ENCODE assay signal across 20 mouse cellular contexts in the genomic region with DNA sequence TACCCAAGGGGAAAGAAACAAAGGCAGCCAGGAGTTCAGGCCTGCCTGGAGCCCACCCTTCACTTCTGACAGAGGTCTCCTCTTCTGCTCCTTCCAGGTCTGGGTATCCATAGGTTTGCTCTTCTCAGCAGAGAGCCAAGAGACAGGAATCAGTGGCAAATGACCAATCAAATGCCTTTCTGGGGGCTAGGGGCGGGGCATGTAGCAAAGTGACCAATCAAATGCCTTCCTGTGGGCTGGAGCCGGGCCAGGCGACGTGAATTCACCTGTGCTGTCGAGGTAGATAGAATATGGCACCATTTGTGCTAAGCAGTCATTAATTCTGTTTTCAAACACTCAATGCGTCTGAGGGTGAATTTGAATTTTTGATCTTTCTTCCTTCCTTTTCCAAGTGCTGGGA. TPM values are rescaled to one million over a fixed set of nuclear protein-coding genes. Genes with fewer than 3 reads are reported as not detected.
A peak's percentile ranks its signal among the peaks of the same experiment; 100 is the strongest.
DNase-seq lines count a peak whose midpoint lies in the region; ATAC-seq and TF ChIP-seq lines count a peak whose summit lies in the region.
"Had no signal": no experiment of that assay in that cellular context is flagged by ENCODE, and none has a peak within 500 bp of the region (broad histone marks: within the 10 kb centered on the region; RNA-seq: fewer than 3 reads in every experiment).

No protein-coding gene starts in this region.

- no peak for DNase-seq in heart, adult 9 months (ENCODE audit: low spot score in 2 of 2)
- peak; percentile 68 to 70 for DNase-seq in B cell, adult 2 months
- peak; percentile 77 for DNase-seq in ES-E14 (ENCODE audit: low read depth, low spot score)
- DNase-seq in natural killer cell, adult 2 months (ENCODE audit: low spot score in 2 of 2), result peak; percentile 41 to 62
- DNase-seq in testis, postnatal 10 days (ENCODE audit: low spot score), result no peak
- no peak for DNase-seq in layer of hippocampus, adult 8-10 months (ENCODE audit: low spot score in 2 of 2)
- DNase-seq in testis, postnatal 14 days (ENCODE audit: low spot score), result no peak
- DNase-seq: cerebellum, adult 2 months; forebrain, postnatal 0 days; gastrocnemius, postnatal 25 days; kidney, adult 18-20 months; lung, postnatal 10 days; right cerebral cortex, postnatal 25 days had no signal

- no peaks in the 10 kb centered on the region for H3K36me3 ChIP-seq in heart, embryonic 16.5 days (ENCODE audit: control insufficient read depth, insufficient read depth)
- no peaks in the 10 kb centered on the region for H3K36me3 ChIP-seq in ES-E14 (ENCODE audit: control insufficient read depth, insufficient read depth, low read length, poor library complexity, severe bottlenecking)
- H3K36me3 ChIP-seq: hindbrain, embryonic 13.5 days; midbrain, embryonic 10.5 days had no signal

- 0 out of 2 replicates have a peak, but pooled peaks cover 2% of the 10 kb centered on the region for H3K27me3 ChIP-seq in heart, embryonic 16.5 days (ENCODE audit: control insufficient read depth, insufficient read depth, low read length)

- H3K4me2 ChIP-seq in heart, embryonic 16.5 days (ENCODE audit: low read depth, low read length), result no peak overlapping the region
- H3K4me2 ChIP-seq: hindbrain, embryonic 13.5 days had no signal

- no peak for ATAC-seq in heart, embryonic 16.5 days (replicated peaks; ENCODE audit: extremely low read depth, insufficient read depth, low FRiP score)
- ATAC-seq: forebrain, postnatal 0 days had no signal

- no peak overlapping the region for H3K9ac ChIP-seq in heart, embryonic 16.5 days (ENCODE audit: low read length)
- H3K9ac ChIP-seq in ES-E14 (ENCODE audit: insufficient read depth, low read depth, low read length, poor library complexity, severe bottlenecking), result no peak overlapping the region; the same call in 1 of the 2 replicates
- H3K9ac ChIP-seq: forebrain, postnatal 0 days; hindbrain, embryonic 13.5 days had no signal

- no peak overlapping the region for H3K4me3 ChIP-seq in heart, embryonic 16.5 days (ENCODE audit: low read length)
- H3K4me3 ChIP-seq in ES-E14 (ENCODE audit: insufficient read depth in 1 of 2, low read depth in 1 of 2, low read length in 2 of 2, poor library complexity in 1 of 2, severe bottlenecking in 1 of 2), result peak overlapping the region in 1 of 2 experiments; percentile 17; a peak in 1 of 4 replicates
- H3K4me3 ChIP-seq: hindbrain, embryonic 13.5 days; layer of hippocampus, adult 2 months; midbrain, embryonic 10.5 days; myocyte had no signal

- 58% methylated on average over 6 of the region's 6 CpGs for WGBS in heart, embryonic 16.5 days

- no peaks in the 10 kb centered on the region for H3K9me3 ChIP-seq in heart, embryonic 16.5 days (replicated peaks; ENCODE audit: control insufficient read depth, low read length)
- no peaks in the 10 kb centered on the region for H3K9me3 ChIP-seq in ES-E14 (ENCODE audit: control insufficient read depth, insufficient read depth, low read depth, low read length)
- H3K9me3 ChIP-seq: hindbrain, embryonic 13.5 days; midbrain, embryonic 10.5 days had no signal

- peaks cover 25% of the 10 kb centered on the region for H3K4me1 ChIP-seq in heart, embryonic 16.5 days (ENCODE audit: control insufficient read depth, insufficient read depth, low read length)
- peaks cover 7 to 24% of the 10 kb centered on the region in 2 experiments; a peak in 3 of 4 replicates for H3K4me1 ChIP-seq in ES-E14 (ENCODE audit: control insufficient read depth in 2 of 2, insufficient read depth in 2 of 2, low read length in 2 of 2, poor library complexity in 1 of 2)

- in situ Hi-C loops in ES-E14 (cut with MboI; ENCODE audit: low sequenced_read_pairs in 2 of 2, unreplicated experiment in 2 of 2), result no loop called here

- H3K27ac ChIP-seq in heart, embryonic 16.5 days (ENCODE audit: low read length), result peak overlapping the region; percentile 44; the same call in 1 of the 2 replicates
- no peak overlapping the region for H3K27ac ChIP-seq in ES-E14 (ENCODE audit: insufficient read depth, low read depth, low read length, poor library complexity, severe bottlenecking)
- H3K27ac ChIP-seq: hindbrain, embryonic 13.5 days; layer of hippocampus, adult 2 months; midbrain, embryonic 10.5 days had no signal

TF ChIP-seq in ES-E14, 5 proteins besides CTCF, POLR2A, EP300 and RAD21:
- TF ChIP-seq ZNF384 (IDR thresholded peaks at IDR 0.05; ENCODE audit: low read depth, low read length) (no peak), HCFC1 (IDR thresholded peaks at IDR 0.05; ENCODE audit: borderline replicate concordance, insufficient read depth, low read length) (no peak), CHD2 (IDR thresholded peaks at IDR 0.05; ENCODE audit: low read depth, low read length) (0 out of 2 replicates have a peak, but pooled peaks have one; percentile 37)

RNA-seq across cellular contexts. Expression of a gene that starts 18.9 kb away (rescaled TPM):
- 6.5 and 7.4 TPM in 2 replicates for polyA plus RNA-seq in heart, embryonic 16.5 days (2015; fragmentation: Nextera tagmentation; extraction: Ambion mirVana)
- 1.2 and 3.1 TPM in 2 replicates for total RNA-seq in ES-E14 (2012; rRNA removed)
- total RNA-seq in layer of hippocampus, adult 8-10 months (2022), result 1 to 10 TPM; 3.1 to 5.9 (median 5.6) TPM

RNA-seq across cellular contexts. Expression of a gene that starts 31.6 kb away (rescaled TPM):
- not detected in 2 replicates for polyA plus RNA-seq in heart, embryonic 16.5 days (2015; fragmentation: Nextera tagmentation; extraction: Ambion mirVana)
- total RNA-seq in ES-E14 (2012; rRNA removed), result 0.36 and 0.58 TPM in 2 replicates
- total RNA-seq in layer of hippocampus, adult 8-10 months (2022), result under 1 TPM in 1 of 4 experiments, not detected in 3; 0.24 TPM
- total RNA-seq: forebrain, postnatal 0 days; gastrocnemius, postnatal 25 days; layer of hippocampus, adult 2 months had no signal
- polyA plus RNA-seq: forebrain, postnatal 0 days; heart, embryonic 14.5 days; hindbrain, embryonic 13.5 days; limb, embryonic 14.5 days; midbrain, embryonic 10.5 days; myocyte had no signal

RNA-seq across cellular contexts. Expression of a gene that starts 43.1 kb away (rescaled TPM):
- polyA plus RNA-seq in heart, embryonic 16.5 days (2015; fragmentation: Nextera tagmentation; extraction: Ambion mirVana), result 228 and 244 TPM in 2 replicates
- total RNA-seq in ES-E14 (2012; rRNA removed), result 125 and 166 TPM in 2 replicates
- 1 to 10 TPM in 2 of 4 experiments, under 1 TPM in 2; 0.12 to 1.6 (median 0.86) TPM for total RNA-seq in layer of hippocampus, adult 8-10 months (2022)

Comparison
In these comparisons a context has a peak if more than half of its experiments do, and no peak if none do; other contexts are left out.
1. DNase-seq: peak in B cell, adult 2 months (2 of 2), ES-E14 (single experiment) and natural killer cell, adult 2 months (2 of 2); none in heart, adult 9 months (0 of 2), testis, postnatal 10 days (single experiment), layer of hippocampus, adult 8-10 months (0 of 2) and testis, postnatal 14 days (single experiment).
2. RNA of a gene that starts 43.1 kb away (total RNA-seq): 125 to 166 TPM in ES-E14; 0.12 to 1.6 TPM in layer of hippocampus, adult 8-10 months; every median in the first group is over 10 times any median in the second.